Mouse (Mus musculus) thymus, adult 2 months (tissue): Measurements from ENCODE around the gene Fam180a. TPM values are rescaled to one million over a fixed set of nuclear protein-coding genes. Genes with fewer than 3 reads are reported as not detected.
"Not testable (repeated sequence)": the region's sequence is repeated elsewhere in the genome, so short reads cannot be mapped to it uniquely, and the experiment has no call there.

Experiments used
- DNase-seq: peaks from one replicate; pipeline ENCODE4 v3.0.0; 2021
- H3K27ac ChIP-seq: fragments of 200-500 bp; 2 replicates; pipeline ENCODE4 v1.5.1; 2012; ENCODE audit warnings: low read length, control low read depth; ENCODE audit not compliant: control insufficient read depth, insufficient read depth
- H3K27me3 ChIP-seq: fragments of 200-500 bp; 2 replicates; pipeline ENCODE4 v1.6.1; 2012; ENCODE audit warnings: mild to moderate bottlenecking, low read length, moderate library complexity, mixed read lengths; ENCODE audit not compliant: control insufficient read depth, insufficient read depth
- H3K36me3 ChIP-seq: fragments of 200-500 bp; 2 replicates; pipeline ENCODE4 v1.6.1; 2012; ENCODE audit warnings: mild to moderate bottlenecking, low read length, moderate library complexity; ENCODE audit not compliant: control insufficient read depth, insufficient read depth
- H3K4me1 ChIP-seq: fragments of 200-500 bp; replicated peaks from 2 replicates; pipeline ENCODE4 v1.6.1; 2012; ENCODE audit warnings: low read length; ENCODE audit not compliant: control insufficient read depth, insufficient read depth
- H3K4me3 ChIP-seq: fragments of 200-500 bp; 2 replicates; pipeline ENCODE4 v1.5.1; 2012; ENCODE audit warnings: mild to moderate bottlenecking, low read length, control low read depth, moderate library complexity; ENCODE audit not compliant: control insufficient read depth, insufficient read depth
- CTCF ChIP-seq: fragments of 200-500 bp; IDR thresholded peaks from 2 replicates; pipeline ENCODE4 v1.5.1; 2012; ENCODE audit warnings: mild to moderate bottlenecking, control low read depth, low read length, moderate library complexity, borderline replicate concordance; ENCODE audit not compliant: control insufficient read depth, poor library complexity, insufficient read depth; ENCODE audit errors: extremely low read depth
- POLR2A ChIP-seq: fragments of 200-500 bp; IDR thresholded peaks from 2 replicates; pipeline ENCODE4 v1.6.1; 2012; ENCODE audit warnings: mild to moderate bottlenecking, low read length, control low read depth, moderate library complexity; ENCODE audit not compliant: control insufficient read depth, poor library complexity, insufficient read depth; ENCODE audit errors: extremely low read depth
- WGBS: fragments of 180-500 bp; shearing (Covaris S2); methylation state at CpG from one replicate; pipeline ENCODE4 v1.1.7; 2018; 5-methylcytosine and 5-hydroxymethylcytosine counted together
- polyA plus RNA-seq: library from polyadenylated mRNA; depleted of rRNA; stranded (reverse); fragments of >200 nt; gene quantifications from 2 replicates; pipeline ENCODE4 v1.2.3, GENCODE M21; 2012; rRNA removed

Gene Fam180a
- polyA plus RNA-seq, result 0.10 and 0.15 TPM in 2 replicates

GRCm38 (mm10) chr6:35326111-35326515, at the start of gene Fam180a:
TSS of gene Fam180a (minus strand) at chr6:35326141.
- no peaks in the 10 kb centered on the region for H3K27me3 ChIP-seq
- no peak for TF ChIP-seq POLR2A
- no peak for TF ChIP-seq CTCF
- no peak within 1 kb of the TSS for H3K4me3 ChIP-seq
- WGBS, result 56% methylated on average over 9 of the region's 9 CpGs
- no peaks in the 10 kb centered on the region for H3K4me1 ChIP-seq
- H3K36me3 ChIP-seq, result no peaks in the 10 kb centered on the region
- no peak for DNase-seq
- H3K27ac ChIP-seq, result no peak within 1 kb of the TSS

GRCm38 (mm10) chr6:35374052-35374451, 48.1 kb upstream of the Fam180a start:
- WGBS, result 92% methylated on average over 10 of the region's 10 CpGs
- no peak overlapping the region for H3K27ac ChIP-seq
- H3K27me3 ChIP-seq, result no peaks in the 10 kb centered on the region
- no peaks in the 10 kb centered on the region for H3K4me1 ChIP-seq
- no peak for DNase-seq
- H3K4me3 ChIP-seq, result no peak overlapping the region
- H3K36me3 ChIP-seq, result no peaks in the 10 kb centered on the region
- TF ChIP-seq CTCF, result no peak
- no peak for TF ChIP-seq POLR2A

- Histone ChIP-seq H3K4me3 (no peak overlapping the region), H3K27me3 (no peaks in the 10 kb centered on the region), H3K36me3 (no peaks in the 10 kb centered on the region), H3K4me1 (no peaks in the 10 kb centered on the region), H3K27ac (no peak overlapping the region)
- WGBS, result 97% methylated on average over 7 of the region's 7 CpGs
- TF ChIP-seq CTCF (no peak), POLR2A (no peak)
- no peak for DNase-seq
Observed at GRCm38 (mm10) chr6:35370356-35370755, 44.4 kb upstream of the Fam180a start.

- not testable (repeated sequence) for H3K36me3 ChIP-seq, H3K27me3 ChIP-seq, DNase-seq, H3K27ac ChIP-seq, H3K4me3 ChIP-seq, H3K4me1 ChIP-seq
- 40% methylated on average over 18 of the region's 18 CpGs for WGBS
Observed at GRCm38 (mm10) chr6:35369578-35370282, 43.8 kb upstream of the Fam180a start.

- DNase-seq, result no peak
Observed at GRCm38 (mm10) chr6:35362596-35362995, 36.7 kb upstream of the Fam180a start.

GRCm38 (mm10) chr6:35355320-35355719, 29.4 kb upstream of the Fam180a start:
- H3K4me1 ChIP-seq, result no peaks in the 10 kb centered on the region
- TF ChIP-seq CTCF (no peak), POLR2A (no peak)
- WGBS, result 95% methylated on average over 3 of the region's 3 CpGs
- no peak for DNase-seq
- H3K27ac ChIP-seq, result no peak overlapping the region
- H3K36me3 ChIP-seq, result no peaks in the 10 kb centered on the region
- H3K4me3 ChIP-seq, result no peak overlapping the region
- H3K27me3 ChIP-seq, result no peaks in the 10 kb centered on the region

More at GRCm38 (mm10) chr6:35362596-35362995, 36.7 kb upstream of the Fam180a start:
- WGBS, result 81% methylated on average over 9 of the region's 9 CpGs
- TF ChIP-seq POLR2A (no peak), CTCF (no peak)
- Histone ChIP-seq H3K27ac (no peak overlapping the region), H3K27me3 (no peaks in the 10 kb centered on the region), H3K4me1 (no peaks in the 10 kb centered on the region), H3K4me3 (no peak overlapping the region), H3K36me3 (no peaks in the 10 kb centered on the region)

GRCm38 (mm10) chr6:35354622-35354998, 28.7 kb upstream of the Fam180a start:
- Histone ChIP-seq H3K27ac (no peak overlapping the region), H3K4me1 (no peaks in the 10 kb centered on the region)

More at GRCm38 (mm10) chr6:35354622-35354998, 28.7 kb upstream of the Fam180a start:
- DNase-seq, result no peak
- Histone ChIP-seq H3K36me3 (no peaks in the 10 kb centered on the region), H3K27me3 (no peaks in the 10 kb centered on the region), H3K4me3 (no peak overlapping the region)
- TF ChIP-seq CTCF, result no peak
- TF ChIP-seq POLR2A, result no peak
- 91% methylated on average over 6 of the region's 6 CpGs for WGBS
